Mouse (Mus musculus): Measurements from ENCODE around the gene Stac2.
A peak's percentile ranks its signal among the peaks of the same experiment; 100 is the strongest.

Stac2 gene

DNA sequence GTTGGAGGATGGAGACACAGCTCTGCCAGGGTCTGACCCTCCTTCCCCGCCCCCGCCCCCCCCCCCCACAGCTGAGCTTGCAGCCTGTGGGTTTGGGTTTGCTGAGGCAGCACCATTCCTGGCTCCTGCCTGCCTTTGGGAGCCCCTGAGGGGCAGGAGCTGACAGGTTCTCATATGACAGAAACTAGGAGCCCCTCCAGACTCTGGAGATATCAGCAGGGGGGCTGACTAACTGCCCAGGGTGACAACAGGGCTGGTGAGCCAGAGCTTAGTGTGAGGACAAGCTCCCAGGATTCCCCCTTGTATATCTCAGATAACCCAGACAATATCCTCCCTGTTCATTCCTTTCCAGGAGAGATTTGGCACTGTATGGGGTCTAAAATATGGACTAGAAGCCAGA is 2.3 kb downstream of the Stac2 start:
- DNase-seq (ENCODE audit: low read depth in 2 of 2, low spot score in 2 of 2), result no peak

DNA sequence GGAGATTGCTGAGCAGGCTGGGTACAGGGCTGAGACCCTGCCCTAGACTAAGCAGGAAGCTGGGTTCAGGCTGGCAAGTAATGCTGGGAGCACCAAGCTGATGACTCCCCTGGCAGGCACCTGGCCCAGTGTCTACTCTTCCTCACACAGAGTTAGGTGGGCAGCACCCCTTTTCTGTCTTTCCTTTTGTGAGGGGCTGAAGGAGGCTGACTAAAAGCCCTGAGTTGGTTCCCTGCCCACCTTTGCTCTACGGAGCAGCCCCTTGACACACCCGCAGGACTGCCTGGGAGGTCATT is 2.8 kb downstream of the Stac2 start:
- no peak for DNase-seq (ENCODE audit: low read depth in 2 of 2, low spot score in 2 of 2)

DNA sequence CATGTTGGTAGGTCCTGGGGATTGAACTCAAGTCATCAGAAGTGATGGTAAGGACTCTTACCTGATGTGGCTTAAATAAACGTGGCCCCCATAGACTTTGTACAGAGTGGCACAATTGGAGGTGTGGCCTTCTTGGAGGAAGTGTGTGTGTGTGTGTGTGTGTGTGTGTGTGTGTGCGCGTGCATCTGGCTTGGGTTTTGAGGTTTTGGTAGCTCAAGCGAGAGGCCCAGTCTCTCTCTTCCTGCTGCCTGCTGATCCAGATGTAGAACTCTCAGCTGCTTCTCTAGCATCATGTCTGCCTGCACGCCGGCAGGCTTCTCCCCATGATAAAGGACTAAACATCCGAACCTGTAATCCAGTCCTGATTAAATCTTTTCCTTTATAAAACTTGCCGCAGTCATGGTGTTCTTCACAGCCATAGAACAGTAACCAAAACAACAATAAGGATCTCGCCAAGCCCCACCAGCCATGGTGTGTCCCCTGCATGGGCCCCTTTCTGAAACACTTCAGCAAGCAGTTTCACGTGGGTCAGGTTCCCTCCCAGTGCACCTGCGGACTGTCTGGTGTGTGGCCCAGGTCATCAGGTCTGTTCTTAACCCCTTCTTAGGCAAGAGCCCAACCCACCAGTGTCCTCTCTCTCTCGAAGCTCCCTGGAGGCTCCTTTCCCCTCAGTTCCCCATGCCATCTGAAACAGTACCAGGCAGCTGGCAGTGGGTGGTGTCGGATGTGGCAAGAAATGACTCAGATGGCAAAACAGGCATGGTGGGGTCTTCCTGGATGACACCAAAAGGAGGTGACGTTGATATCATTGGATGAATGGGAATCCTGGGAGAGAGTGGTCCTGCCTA is 3.4 kb downstream of the Stac2 start:
- peak; percentile 32 to 41 for DNase-seq (ENCODE audit: low read depth in 2 of 2, low spot score in 2 of 2)

DNA sequence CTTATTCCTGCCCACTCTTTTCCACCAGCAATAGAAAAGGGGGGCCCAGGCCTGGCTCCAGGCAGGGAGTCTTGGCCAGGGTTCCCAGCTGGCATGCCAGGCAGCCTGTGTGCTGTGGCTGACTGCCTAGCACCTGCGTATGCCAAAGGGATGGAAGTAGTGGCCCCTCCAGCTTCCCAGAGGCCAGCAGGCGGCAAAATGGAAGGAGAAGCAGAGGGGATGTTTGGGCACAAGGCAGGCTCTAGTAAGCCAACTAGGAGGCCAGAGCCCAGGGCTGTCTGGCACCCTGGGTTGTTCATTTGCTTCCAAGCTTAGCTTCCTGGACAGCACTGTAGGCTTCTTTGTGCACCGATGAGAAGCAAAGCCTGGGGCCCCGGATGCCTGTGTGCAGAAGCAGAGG is 5.5 kb downstream of the Stac2 start:
- DNase-seq (ENCODE audit: low read depth in 2 of 2, low spot score in 2 of 2), result no peak

DNA sequence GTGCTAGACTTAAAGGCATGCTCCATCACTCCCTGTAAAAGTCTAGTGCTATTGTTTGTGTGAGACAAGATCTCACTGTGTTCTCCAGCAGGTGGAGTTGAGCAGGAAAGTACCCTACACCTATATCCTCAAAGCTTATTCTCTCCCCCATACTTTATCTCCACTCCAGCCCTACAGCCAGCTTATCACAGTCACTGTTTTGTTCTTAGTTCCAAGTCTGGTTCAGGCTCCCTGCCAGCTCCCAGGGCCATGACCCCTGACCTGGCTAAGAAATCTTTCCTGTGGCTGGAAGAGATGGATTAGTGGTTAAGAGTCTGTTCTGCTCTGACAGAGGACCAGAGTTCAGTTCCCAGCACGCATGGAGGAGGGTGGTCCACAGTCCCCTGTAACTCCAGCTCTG is 6.8 kb downstream of the Stac2 start:
- DNase-seq (ENCODE audit: low read depth in 2 of 2, low spot score in 2 of 2), result no peak

DNA sequence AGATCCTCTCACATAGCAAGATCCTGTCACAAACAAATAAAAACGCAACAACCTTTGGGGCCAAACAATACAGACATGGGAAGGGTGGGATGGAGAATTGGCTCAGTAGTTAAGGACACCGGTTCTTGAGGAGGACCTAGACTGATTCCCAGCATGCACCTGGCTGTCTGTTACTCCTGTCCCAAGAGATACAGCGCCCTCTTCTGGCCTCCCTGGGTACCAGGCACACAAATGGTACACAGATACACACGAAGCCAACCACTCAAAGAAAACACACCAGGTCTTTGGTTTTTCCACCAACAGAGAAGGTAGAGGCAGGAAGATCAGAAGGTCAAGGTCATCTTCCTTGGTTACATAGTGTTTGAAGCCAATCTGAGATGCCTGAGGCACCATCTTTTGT is 7.7 kb downstream of the Stac2 start:
- no peak for DNase-seq (ENCODE audit: low read depth in 2 of 2, low spot score in 2 of 2)

DNA sequence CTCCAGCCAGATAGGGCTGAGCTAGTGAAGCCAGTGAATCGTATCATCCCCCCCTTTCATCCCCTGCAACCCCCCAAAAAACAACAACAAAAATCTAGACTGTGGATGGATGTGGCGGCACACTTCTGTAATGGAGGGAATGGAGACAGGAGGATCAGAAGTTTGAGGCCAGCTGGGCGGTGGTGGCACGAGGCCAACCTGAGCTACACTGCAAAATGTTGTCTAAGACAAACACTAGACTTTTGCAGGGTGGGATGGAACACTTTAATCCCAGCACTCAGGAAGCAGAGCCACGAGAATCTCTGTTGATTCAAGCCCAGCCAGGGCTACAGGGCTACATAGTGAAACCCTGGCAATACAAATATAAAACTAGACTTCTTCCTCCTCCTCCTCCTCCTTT is 9.2 kb downstream of the Stac2 start:
- DNase-seq (ENCODE audit: low read depth in 2 of 2, low spot score in 2 of 2), result no peak

DNA sequence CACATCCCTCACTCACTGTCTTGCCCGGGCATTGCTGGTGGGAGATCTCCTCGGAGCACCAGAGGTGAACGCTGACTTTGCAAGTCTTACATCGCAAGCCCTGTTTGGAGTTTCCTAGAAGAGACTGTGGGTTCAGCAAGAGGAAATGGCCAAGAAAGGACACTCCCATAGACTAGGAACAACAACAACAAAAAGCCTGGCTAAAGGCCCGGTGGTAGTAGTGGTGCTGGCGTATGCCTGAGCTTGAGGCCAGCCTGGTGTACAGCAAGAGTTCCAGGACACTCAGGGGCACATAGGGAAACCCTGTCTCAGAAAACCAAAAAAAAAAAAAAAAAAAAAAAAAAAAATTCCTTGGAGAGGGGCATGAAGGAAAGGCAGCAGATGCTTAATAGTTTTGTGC is 10.5 kb downstream of the Stac2 start:
- DNase-seq (ENCODE audit: low read depth in 2 of 2, low spot score in 2 of 2), result no peak

DNA sequence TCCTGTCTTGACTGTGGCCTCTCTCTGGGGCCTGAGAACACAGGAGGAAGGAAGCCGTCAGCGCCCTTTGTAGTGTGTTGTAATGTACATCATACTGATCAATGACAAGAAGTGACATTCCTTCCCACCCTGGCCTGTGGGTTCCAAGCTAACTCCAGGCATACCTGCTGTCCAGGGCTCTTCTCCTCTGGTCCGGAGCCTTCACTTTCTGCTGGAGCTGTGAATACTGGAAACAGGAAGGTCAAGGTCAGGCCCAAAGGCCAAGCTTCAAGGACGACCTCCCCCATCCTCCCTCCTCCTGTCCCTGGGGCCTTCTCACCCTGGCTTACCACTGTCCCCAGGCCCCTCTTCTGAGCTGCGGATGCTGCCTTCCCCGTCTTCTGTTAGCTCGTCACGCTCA is 12.3 kb downstream of the Stac2 start:
- DNase-seq (ENCODE audit: low read depth in 2 of 2, low spot score in 2 of 2), result no peak

DNA sequence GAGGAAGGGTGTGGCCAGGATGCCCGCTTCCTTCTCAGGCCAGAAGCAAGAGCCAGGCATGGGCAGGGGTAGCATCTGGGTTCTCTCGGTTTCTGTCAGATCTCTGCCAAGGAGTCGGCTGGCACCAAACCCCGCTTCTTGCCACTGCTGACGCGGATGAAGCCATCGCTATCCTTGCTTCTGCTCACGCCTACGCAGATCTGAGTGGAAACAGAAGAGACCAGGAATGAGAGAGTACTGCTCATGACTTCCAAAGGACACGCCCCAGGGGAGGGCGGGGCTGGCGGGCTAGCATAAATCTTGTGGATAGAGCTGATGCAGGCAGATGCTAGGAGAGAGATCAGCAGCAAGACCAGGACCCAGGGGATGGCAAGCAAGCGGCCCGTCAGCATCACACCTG is 15.4 kb downstream of the Stac2 start:
- no peak for DNase-seq (ENCODE audit: low read depth in 2 of 2, low spot score in 2 of 2)

DNA sequence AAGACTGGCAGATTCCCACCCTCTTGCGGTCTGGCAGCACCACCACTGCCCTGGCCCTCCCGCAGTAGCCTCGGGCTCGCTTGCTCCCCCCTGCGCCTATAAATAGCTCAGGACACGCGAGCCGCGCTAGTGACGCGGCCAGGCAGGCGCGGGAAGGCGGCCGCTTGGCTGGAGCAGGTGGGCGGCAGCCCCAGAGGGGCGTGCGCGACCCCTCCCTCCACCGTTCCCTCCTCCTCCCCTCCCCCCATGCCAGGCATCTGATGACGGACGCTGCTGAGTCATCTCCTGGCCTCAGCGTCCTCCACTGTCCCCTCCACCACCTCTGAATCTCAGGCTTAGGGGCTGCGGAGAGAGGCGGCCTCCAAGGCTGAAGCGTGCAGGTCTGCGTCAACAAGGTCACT is 17.3 kb downstream of the Stac2 start:
- no peak for DNase-seq (ENCODE audit: low read depth in 2 of 2, low spot score in 2 of 2)

DNA sequence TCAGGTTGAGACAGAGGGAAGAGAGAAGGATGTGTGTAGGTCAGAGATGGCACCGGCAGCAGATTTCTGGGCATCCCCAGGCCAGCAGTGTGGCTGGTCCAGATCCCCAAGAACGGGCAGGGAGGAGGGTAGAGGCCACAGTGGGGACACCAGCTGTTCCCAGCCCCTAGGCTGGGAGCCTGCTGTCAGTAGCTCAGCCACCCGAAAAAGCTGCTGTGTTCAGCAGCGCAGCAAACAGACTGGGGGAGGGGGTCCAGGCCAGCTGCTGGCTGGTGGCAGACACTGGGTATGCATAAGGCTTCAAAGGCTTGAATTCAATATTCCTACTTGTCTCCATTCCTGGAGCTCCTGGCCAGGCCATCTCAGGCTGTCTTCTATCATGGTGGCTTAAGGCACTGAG is 18.4 kb downstream of the Stac2 start:
- DNase-seq (ENCODE audit: low read depth in 2 of 2, low spot score in 2 of 2), result no peak

DNA sequence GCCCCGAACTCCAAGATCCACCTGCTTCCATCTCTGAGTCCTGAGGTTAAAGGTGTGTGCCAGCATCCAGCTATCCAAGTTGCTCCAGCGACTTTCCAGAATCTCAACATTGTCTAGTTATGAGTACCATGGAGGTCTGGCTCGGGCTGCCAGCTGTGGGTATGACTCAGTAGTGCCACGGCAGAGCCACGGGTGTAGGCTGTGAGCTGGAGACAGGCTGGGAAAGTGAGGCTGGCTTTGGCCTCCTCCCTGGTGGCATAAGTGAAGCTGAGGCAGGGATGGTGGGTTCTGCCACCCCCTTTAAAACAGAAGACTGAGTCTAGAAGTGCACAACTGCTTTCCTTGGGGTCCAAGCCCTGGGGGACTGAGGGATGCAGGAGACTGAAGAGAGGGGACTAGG is 19.2 kb downstream of the Stac2 start:
- no peak for DNase-seq (ENCODE audit: low read depth in 2 of 2, low spot score in 2 of 2)

DNA sequence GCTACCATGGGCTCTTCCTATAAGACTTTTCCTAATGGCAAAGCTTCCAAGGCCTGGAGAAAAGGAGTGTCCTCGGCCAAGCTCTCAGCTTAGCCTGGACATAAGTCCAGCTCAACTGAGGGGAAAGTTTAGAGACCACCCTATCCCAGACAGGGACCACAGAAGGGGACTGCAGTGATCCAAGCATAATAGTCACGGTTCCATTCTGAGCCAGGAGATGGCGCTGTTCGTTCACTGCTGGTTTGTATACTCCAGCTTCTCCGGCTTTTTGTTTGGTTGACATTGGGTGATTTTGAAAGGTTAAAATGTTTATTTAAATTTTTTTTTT is 21.9 kb downstream of the Stac2 start:
- DNase-seq (ENCODE audit: low read depth in 2 of 2, low spot score in 2 of 2), result peak; percentile 68 to 80

DNA sequence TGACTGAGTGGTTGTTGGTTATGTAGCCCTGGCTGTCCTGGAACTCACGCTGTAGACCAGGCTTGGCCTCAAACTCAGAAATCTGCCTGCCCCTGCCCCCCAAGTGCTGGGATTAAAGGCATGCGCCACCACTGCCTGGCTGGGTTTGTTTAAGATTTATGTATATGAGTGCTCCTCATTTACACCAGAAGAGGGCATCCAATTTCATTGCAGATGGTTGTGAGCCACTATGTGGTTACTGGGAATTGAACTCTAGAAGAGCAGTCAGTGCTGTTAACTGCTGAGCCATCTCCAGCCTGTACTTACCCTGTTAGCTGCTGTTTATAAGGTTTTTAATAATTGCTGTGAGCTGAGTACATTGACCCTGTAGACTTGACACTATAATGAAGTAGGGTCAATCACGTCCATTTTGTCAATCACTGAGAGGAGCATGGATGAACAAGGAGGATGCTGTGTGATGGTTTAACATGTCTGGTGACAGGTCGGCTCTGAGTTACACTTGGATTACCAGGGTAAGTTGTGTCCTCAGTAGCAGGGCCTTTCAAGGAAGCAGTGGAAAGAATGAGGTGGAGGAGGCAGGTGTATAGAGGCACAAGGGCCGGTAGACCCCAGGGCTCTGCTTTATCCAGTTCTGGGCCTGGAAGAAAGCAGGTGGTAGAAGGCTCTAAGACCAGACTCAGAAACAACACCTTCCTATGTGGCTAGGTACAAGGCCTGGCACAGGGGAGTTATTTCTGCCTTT is 22.4 kb downstream of the Stac2 start:
- DNase-seq (ENCODE audit: low read depth in 2 of 2, low spot score in 2 of 2), result no peak

DNA sequence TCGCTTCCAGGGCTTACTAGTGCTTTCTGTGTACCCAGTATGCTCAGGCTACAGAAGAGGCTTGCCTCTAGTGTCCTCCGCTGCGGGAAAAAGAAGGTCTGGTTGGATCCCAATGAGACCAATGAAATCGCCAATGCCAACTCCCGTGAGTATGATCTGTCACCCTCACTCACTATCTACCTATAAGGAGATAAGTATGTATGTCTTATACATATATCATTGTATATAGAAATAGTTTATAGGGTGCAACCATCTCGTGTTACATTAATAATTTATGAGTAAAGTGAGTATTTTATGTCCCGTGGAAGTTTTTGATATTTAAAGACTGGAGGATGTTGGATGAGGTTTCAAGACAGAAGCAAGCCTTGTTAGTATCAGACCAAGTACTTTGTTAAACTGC is 25.5 kb downstream of the Stac2 start:
- DNase-seq (ENCODE audit: low read depth in 2 of 2, low spot score in 2 of 2), result no peak

DNA sequence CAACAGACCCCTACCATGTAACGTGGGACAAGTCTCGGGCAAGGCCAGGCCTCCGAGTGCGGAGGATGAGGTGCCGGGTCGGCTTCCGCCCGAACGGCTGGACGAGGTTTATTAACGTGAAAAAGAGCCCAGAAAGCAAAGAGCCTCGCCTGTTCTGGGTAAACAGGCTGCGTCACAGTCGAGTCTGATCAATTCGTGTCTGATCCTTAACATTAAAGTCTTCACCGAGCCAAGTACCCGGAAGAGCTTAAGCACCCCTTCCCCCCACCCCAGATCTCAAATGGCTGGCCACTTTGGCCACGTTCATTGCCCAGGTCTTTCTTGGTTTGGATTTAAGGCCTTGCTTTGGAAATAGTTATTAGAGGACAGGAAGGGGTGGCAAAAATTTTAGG is 26.0 kb downstream of the Stac2 start:
- DNase-seq (ENCODE audit: low read depth in 2 of 2, low spot score in 2 of 2), result peak in 1 of 2 experiments; percentile 32

DNA sequence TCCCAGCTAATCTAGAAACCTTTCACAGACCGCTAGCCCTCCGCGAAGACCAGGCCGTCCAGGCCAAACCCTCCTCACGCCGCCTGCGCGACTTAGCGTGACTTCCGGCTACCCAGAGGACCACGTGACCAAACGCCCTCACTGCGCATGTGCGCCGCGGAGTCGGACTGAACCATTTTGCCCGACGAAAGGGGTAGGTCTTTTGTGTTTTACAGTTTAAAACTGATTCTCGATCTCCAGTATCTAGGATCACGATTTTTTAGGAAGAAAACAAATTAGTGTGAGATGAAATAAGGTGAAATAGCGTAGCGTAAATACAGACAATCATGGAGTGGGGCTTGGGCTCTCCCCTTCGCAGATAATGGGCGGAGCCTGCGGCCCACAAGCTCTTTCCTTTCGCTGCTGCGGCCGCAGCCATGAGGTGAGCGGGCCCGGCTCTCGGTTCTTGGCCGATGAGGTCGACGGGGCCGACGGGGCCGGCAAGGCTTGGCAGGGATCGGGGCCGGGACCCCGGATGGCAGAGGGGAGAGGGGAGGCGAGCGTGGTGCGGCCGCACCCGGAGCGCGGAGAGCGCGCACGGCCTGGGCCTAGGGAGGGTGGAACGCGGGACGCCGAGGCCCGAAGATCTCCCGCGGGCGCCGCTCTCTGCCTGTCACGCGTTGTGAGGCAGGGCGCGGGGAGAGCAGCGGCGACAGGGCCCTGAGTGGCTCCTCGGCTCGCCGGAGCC is 26.5 kb downstream of the Stac2 start, which contains the start of gene Rpl19:
TSS of gene Rpl19 (plus strand) at position 141 of the 727 bp plus-strand sequence.
- peak; percentile 89 to 90 for DNase-seq (ENCODE audit: low read depth in 2 of 2, low spot score in 2 of 2)

DNA sequence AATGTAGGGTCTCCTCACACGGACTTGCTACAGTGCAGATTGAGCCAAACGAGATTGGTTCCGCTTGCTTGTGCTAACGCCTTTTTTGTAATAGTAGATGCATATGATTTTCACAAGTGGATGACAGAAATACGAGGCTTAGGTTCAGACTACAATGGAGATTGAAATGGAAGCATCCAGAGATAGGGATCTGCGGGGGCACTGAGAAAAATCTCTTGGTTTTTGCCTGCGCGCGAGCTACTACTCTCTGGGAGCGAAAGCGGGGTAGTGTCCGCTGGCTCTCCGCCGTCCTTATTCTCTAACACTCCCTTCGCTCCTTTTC is 27.1 kb downstream of the Stac2 start:
- no peak for DNase-seq (ENCODE audit: low read depth in 2 of 2, low spot score in 2 of 2)

DNA sequence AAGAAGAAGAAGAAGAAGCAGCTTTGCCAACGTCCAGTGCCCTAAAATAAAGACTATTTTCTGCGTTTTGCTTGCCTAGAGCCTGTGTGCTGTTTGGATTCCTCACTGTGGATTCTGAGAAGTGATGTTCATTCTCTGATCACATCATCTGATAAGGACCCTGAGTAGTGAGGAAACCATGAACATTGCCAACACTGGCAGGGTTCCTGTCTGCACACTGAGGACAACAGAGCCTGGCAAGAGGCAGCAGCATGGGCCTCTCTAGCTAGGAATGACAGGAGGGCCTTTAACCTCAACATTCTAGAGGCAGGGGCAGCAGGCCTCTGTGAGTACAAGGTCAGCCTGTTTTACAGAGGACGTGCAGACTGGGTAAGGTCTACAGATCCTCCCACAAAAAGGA is 28.7 kb downstream of the Stac2 start:
- DNase-seq (ENCODE audit: low read depth in 2 of 2, low spot score in 2 of 2), result no peak

DNA sequence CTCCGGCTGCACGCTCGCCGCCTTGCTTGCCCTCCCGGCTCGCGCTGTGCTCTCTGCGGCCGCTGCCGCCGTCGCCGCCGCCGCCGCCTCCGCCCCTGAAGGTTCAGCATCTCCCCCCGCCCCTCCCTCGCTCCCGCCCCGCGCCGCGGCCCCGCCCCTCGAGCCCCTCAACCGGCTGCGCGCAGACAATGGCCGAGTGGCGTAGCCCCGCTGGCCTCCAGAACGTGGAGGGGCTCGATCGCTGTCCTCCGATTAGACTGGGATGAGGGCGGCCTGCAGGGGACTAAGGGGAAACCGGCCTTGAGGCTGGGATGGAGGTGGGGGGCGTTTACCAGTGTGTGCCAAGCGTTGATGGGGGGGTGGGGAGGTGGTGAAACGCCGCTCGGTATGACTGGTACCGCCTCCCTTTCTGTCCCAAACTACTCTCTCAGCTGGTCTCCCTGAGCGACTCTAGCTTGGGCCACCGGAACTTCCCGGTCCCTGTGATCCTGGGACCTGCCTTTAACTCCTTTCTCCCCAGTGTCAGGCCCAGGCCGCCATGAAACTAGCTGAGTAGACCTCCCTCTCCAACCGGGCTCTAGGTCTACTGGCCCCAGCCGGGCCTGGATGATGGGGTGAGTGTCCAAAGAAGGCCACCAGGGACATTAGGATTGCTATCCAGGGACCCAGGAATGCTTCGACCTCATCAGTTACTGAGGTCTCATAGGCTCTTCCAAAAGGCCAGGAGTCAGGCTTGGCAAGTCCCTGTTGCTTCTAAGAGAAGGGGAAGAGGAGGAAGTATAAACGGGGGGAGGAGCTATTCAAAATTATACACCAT is 30.5 kb downstream of the Stac2 start, which contains the start of gene Cacnb1:
TSS of gene Cacnb1 (minus strand) at position 480 of the 817 bp plus-strand sequence.
- no peak for DNase-seq (ENCODE audit: low read depth in 2 of 2, low spot score in 2 of 2)

DNA sequence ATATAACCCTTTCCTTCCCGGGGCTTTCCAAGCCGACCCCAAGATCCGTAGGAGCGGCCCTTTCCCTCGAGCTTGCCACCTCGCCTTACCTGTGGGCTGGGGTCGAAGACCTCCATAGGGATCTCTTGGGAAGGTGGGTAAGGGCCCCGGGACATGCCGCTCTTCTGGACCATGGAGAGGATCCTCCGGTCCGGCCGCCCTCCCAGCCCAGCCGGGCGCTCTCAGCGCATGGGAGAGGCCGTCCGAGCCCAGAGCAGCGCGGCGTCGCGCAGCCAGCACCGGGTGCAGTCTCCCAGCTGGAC is 31.1 kb downstream of the Stac2 start:
- DNase-seq (ENCODE audit: low read depth in 2 of 2, low spot score in 2 of 2), result no peak

Measured in CD8-positive naive resting alpha-beta T cell, adult 2 months (primary cell).